Mouse (Mus musculus) limb, embryonic 12.5 days (tissue): ENCODE results near the gene Ndufs4. TPM values are rescaled to one million over a fixed set of nuclear protein-coding genes. Genes with fewer than 3 reads are reported as not detected.

Experiments
- ATAC-seq: fragments of 200-750 bp; cut with Nextera tagmentation; 2 replicates; pipeline ENCODE4 v1.8.0; 2017; ENCODE audit warnings: low read depth, moderate TSS enrichment; ENCODE audit not compliant: insufficient number of reproducible peaks, insufficient read depth, low FRiP score, low TSS enrichment
- H3K27ac ChIP-seq: fragments of 300-500 bp; sonication (generic); 2 replicates; pipeline ENCODE4 v1.5.1; 2016; ENCODE audit warnings: mild to moderate bottlenecking, moderate library complexity
- H3K27me3 ChIP-seq: fragments of 300-500 bp; sonication (generic); 2 replicates; pipeline ENCODE4 v1.6.1; 2016; ENCODE audit warnings: mild to moderate bottlenecking, moderate library complexity
- H3K36me3 ChIP-seq: fragments of 300-500 bp; sonication (generic); 2 replicates; pipeline ENCODE4 v1.6.1; 2016; ENCODE audit warnings: mild to moderate bottlenecking, moderate library complexity
- H3K4me1 ChIP-seq: fragments of 300-500 bp; sonication (generic); replicated peaks from 2 replicates; pipeline ENCODE4 v1.6.1; 2016
- H3K4me2 ChIP-seq: fragments of 300-500 bp; sonication (generic); 2 replicates; pipeline ENCODE4 v1.6.1; 2016; ENCODE audit warnings: mild to moderate bottlenecking, moderate library complexity
- H3K4me3 ChIP-seq: fragments of 300-500 bp; sonication (generic); replicated peaks from 2 replicates; pipeline ENCODE4 v1.5.1; 2016; ENCODE audit warnings: mild to moderate bottlenecking
- H3K9ac ChIP-seq: fragments of 300-500 bp; sonication (generic); replicated peaks from 2 replicates; pipeline ENCODE4 v1.6.1; 2016; ENCODE audit warnings: mild to moderate bottlenecking, moderate library complexity
- H3K9me3 ChIP-seq: fragments of 300-500 bp; sonication (generic); 2 replicates; pipeline ENCODE4 v1.6.1; 2016; ENCODE audit warnings: mild to moderate bottlenecking, moderate library complexity
- WGBS: fragments of 180-500 bp; shearing (Covaris S2); methylation state at CpG from one replicate; pipeline ENCODE4 v1.1.7; 2016; 5-methylcytosine and 5-hydroxymethylcytosine counted together
- polyA plus RNA-seq: library from polyadenylated mRNA; unstranded; fragments of >200 nt; fragmentation: Nextera tagmentation; extraction: Ambion mirVana; gene quantifications from 2 replicates; pipeline ENCODE4 v1.2.1, GENCODE M21; 2016

The Ndufs4 gene
- 308 and 310 TPM in 2 replicates for polyA plus RNA-seq

GRCm38 (mm10) chr13:114388211-114388965, at the start of gene Ndufs4:
Gene Ndufs4, minus strand, starts transcription at chr13:114388258.
- H3K4me1 ChIP-seq: peaks cover 8% of the 10 kb centered on the region
- peak within 1 kb of the TSS; percentile 82 for H3K9ac ChIP-seq
- 35% methylated on average over 13 of the region's 13 CpGs for WGBS
- ATAC-seq: 0 out of 2 replicates have a peak, but pooled peaks have one; percentile 18
- H3K36me3 ChIP-seq: no peaks in the 10 kb centered on the region
- peak within 1 kb of the TSS; percentile 85 for H3K27ac ChIP-seq
- H3K4me3 ChIP-seq: peak within 1 kb of the TSS; percentile 77
- peak within 1 kb of the TSS; percentile 78 for H3K4me2 ChIP-seq
- H3K9me3 ChIP-seq: no peaks in the 10 kb centered on the region
- H3K27me3 ChIP-seq: no peaks in the 10 kb centered on the region

- H3K9me3 ChIP-seq: no peaks in the 10 kb centered on the region
- WGBS: 90% methylated on average over 5 of the region's 5 CpGs
Measured at GRCm38 (mm10) chr13:114432491-114432890, 44.4 kb upstream of the Ndufs4 start.

GRCm38 (mm10) chr13:114425230-114425629, 37.2 kb upstream of the Ndufs4 start:
- no peak for ATAC-seq
- 0 out of 2 replicates have a peak, but pooled peaks cover 6% of the 10 kb centered on the region for H3K9me3 ChIP-seq

More at GRCm38 (mm10) chr13:114432491-114432890, 44.4 kb upstream of the Ndufs4 start:
- H3K27ac ChIP-seq: no peak overlapping the region
- no peaks in the 10 kb centered on the region for H3K27me3 ChIP-seq
- no peaks in the 10 kb centered on the region for H3K36me3 ChIP-seq
- ATAC-seq: no peak
- H3K4me1 ChIP-seq: no peaks in the 10 kb centered on the region
- no peak overlapping the region for H3K4me2 ChIP-seq
- H3K4me3 ChIP-seq: no peak overlapping the region
- H3K9ac ChIP-seq: no peak overlapping the region

GRCm38 (mm10) chr13:114420235-114420634, 32.2 kb upstream of the Ndufs4 start:
- 0 out of 2 replicates have a peak, but pooled peaks cover 6% of the 10 kb centered on the region for H3K9me3 ChIP-seq
- H3K9ac ChIP-seq: no peak overlapping the region
- no peak overlapping the region for H3K27ac ChIP-seq
- no peak for ATAC-seq
- no peaks in the 10 kb centered on the region for H3K27me3 ChIP-seq
- H3K4me2 ChIP-seq: no peak overlapping the region
- no peaks in the 10 kb centered on the region for H3K4me1 ChIP-seq
- 82% methylated on average over 8 of the region's 8 CpGs for WGBS
- no peaks in the 10 kb centered on the region for H3K36me3 ChIP-seq
- H3K4me3 ChIP-seq: no peak overlapping the region

More at GRCm38 (mm10) chr13:114425230-114425629, 37.2 kb upstream of the Ndufs4 start:
- Histone ChIP-seq H3K27me3 (no peaks in the 10 kb centered on the region), H3K27ac (no peak overlapping the region), H3K4me3 (no peak overlapping the region), H3K4me2 (no peak overlapping the region), H3K4me1 (no peaks in the 10 kb centered on the region), H3K36me3 (no peaks in the 10 kb centered on the region), H3K9ac (no peak overlapping the region)
- WGBS: 97% methylated on average over 5 of the region's 5 CpGs

GRCm38 (mm10) chr13:114419364-114419763, 31.3 kb upstream of the Ndufs4 start:
- WGBS: 73% methylated on average over 3 of the region's 3 CpGs
- 0 out of 2 replicates have a peak, but pooled peaks cover 6% of the 10 kb centered on the region for H3K9me3 ChIP-seq
- H3K4me1 ChIP-seq: no peaks in the 10 kb centered on the region
- H3K4me2 ChIP-seq: no peak overlapping the region
- no peaks in the 10 kb centered on the region for H3K36me3 ChIP-seq
- no peak overlapping the region for H3K27ac ChIP-seq
- H3K9ac ChIP-seq: no peak overlapping the region
- no peak for ATAC-seq
- no peaks in the 10 kb centered on the region for H3K27me3 ChIP-seq
- H3K4me3 ChIP-seq: no peak overlapping the region

GRCm38 (mm10) chr13:114412326-114412725, 24.3 kb upstream of the Ndufs4 start:
- no peak for ATAC-seq
- Histone ChIP-seq H3K9ac (no peak overlapping the region), H3K4me2 (no peak overlapping the region), H3K4me1 (no peaks in the 10 kb centered on the region), H3K27ac (no peak overlapping the region), H3K36me3 (no peaks in the 10 kb centered on the region), H3K9me3 (no peaks in the 10 kb centered on the region), H3K4me3 (no peak overlapping the region), H3K27me3 (no peaks in the 10 kb centered on the region)

- Histone ChIP-seq H3K4me2 (no peak overlapping the region), H3K27ac (no peak overlapping the region), H3K9me3 (no peaks in the 10 kb centered on the region), H3K4me3 (no peak overlapping the region), H3K4me1 (no peaks in the 10 kb centered on the region), H3K27me3 (no peaks in the 10 kb centered on the region), H3K9ac (no peak overlapping the region), H3K36me3 (no peaks in the 10 kb centered on the region)
- no peak for ATAC-seq
- 17% methylated on average over 5 of the region's 5 CpGs for WGBS
Measured at GRCm38 (mm10) chr13:114406866-114407265, 18.8 kb upstream of the Ndufs4 start.

GRCm38 (mm10) chr13:114406424-114406823, 18.4 kb upstream of the Ndufs4 start:
- Histone ChIP-seq H3K27ac (no peak overlapping the region), H3K9me3 (no peaks in the 10 kb centered on the region), H3K4me3 (no peak overlapping the region), H3K9ac (no peak overlapping the region), H3K4me2 (no peak overlapping the region), H3K27me3 (no peaks in the 10 kb centered on the region), H3K36me3 (no peaks in the 10 kb centered on the region), H3K4me1 (no peaks in the 10 kb centered on the region)
- WGBS: 17% methylated on average over 5 of the region's 5 CpGs
- ATAC-seq: no peak

GRCm38 (mm10) chr13:114405100-114405715, 17.1 kb upstream of the Ndufs4 start:
- Histone ChIP-seq H3K27ac (no peak overlapping the region), H3K9me3 (no peaks in the 10 kb centered on the region), H3K4me2 (no peak overlapping the region), H3K4me3 (no peak overlapping the region), H3K27me3 (no peaks in the 10 kb centered on the region), H3K36me3 (no peaks in the 10 kb centered on the region), H3K9ac (no peak overlapping the region), H3K4me1 (no peaks in the 10 kb centered on the region)
- 90% methylated on average over 9 of the region's 9 CpGs for WGBS
- no peak for ATAC-seq

GRCm38 (mm10) chr13:114398906-114399305, 10.8 kb upstream of the Ndufs4 start:
- Histone ChIP-seq H3K4me3 (no peak overlapping the region), H3K36me3 (no peaks in the 10 kb centered on the region), H3K4me2 (no peak overlapping the region), H3K9ac (no peak overlapping the region), H3K9me3 (no peaks in the 10 kb centered on the region), H3K27ac (no peak overlapping the region), H3K4me1 (no peaks in the 10 kb centered on the region), H3K27me3 (no peaks in the 10 kb centered on the region)
- no peak for ATAC-seq
- WGBS: 75% methylated on average over 2 of the region's 2 CpGs

- H3K27ac ChIP-seq: no peak overlapping the region
- no peak overlapping the region for H3K4me3 ChIP-seq
- H3K9me3 ChIP-seq: no peaks in the 10 kb centered on the region
- ATAC-seq: no peak
- 78% methylated on average over 9 of the region's 9 CpGs for WGBS
- no peaks in the 10 kb centered on the region for H3K36me3 ChIP-seq
- H3K27me3 ChIP-seq: no peaks in the 10 kb centered on the region
- no peaks in the 10 kb centered on the region for H3K4me1 ChIP-seq
- H3K9ac ChIP-seq: no peak overlapping the region
- H3K4me2 ChIP-seq: no peak overlapping the region
Measured at GRCm38 (mm10) chr13:114397281-114397680, 9.2 kb upstream of the Ndufs4 start.
